Mouse (Mus musculus): ENCODE measurements around the gene Adcy6.

GRCm38 (mm10) chr15:98570873-98571538 lies 38.9 kb downstream of the Adcy6 start, which contains the start of the genes Ccnt1 and 4930415O20Rik:
- TF ChIP-seq CTCF (IDR thresholded peaks at IDR 0.05; ENCODE audit: low read depth) (no peak), EP300 (optimal IDR thresholded peaks at IDR 0.05) (no peak)
